Mouse (Mus musculus): Measurements from ENCODE around the gene Habp2.
"Not testable (repeated sequence)": the region's sequence is repeated elsewhere in the genome, so short reads cannot be mapped to it uniquely, and the experiment has no call there.

The Habp2 gene

GRCm38 (mm10) chr19:56296668-56297067 lies 9.7 kb downstream of the Habp2 start:
- DNase-seq (ENCODE audit: low read depth, low spot score), result no peak

GRCm38 (mm10) chr19:56297264-56297663 lies 10.3 kb downstream of the Habp2 start:
- no peak for DNase-seq (ENCODE audit: low read depth, low spot score)

- no peak for DNase-seq (ENCODE audit: low read depth, low spot score)
Measured at GRCm38 (mm10) chr19:56300835-56301234, 13.9 kb downstream of the Habp2 start.

GRCm38 (mm10) chr19:56316531-56316930 lies 29.6 kb downstream of the Habp2 start:
- DNase-seq (ENCODE audit: low read depth, low spot score), result no peak

- DNase-seq (ENCODE audit: low read depth, low spot score), result no peak
Measured at GRCm38 (mm10) chr19:56319219-56319618, 32.3 kb downstream of the Habp2 start.

- no peak for DNase-seq (ENCODE audit: low read depth, low spot score)
Measured at GRCm38 (mm10) chr19:56319629-56320028, 32.7 kb downstream of the Habp2 start.

- peak; percentile 16 for DNase-seq (ENCODE audit: low read depth, low spot score)
Measured at GRCm38 (mm10) chr19:56320186-56320860, 33.4 kb downstream of the Habp2 start.

GRCm38 (mm10) chr19:56321303-56321920 lies 34.5 kb downstream of the Habp2 start:
- no peak for DNase-seq (ENCODE audit: low read depth, low spot score)

- DNase-seq (ENCODE audit: low read depth, low spot score), result no peak
Measured at GRCm38 (mm10) chr19:56325676-56326075, 38.7 kb downstream of the Habp2 start.

GRCm38 (mm10) chr19:56326243-56326855 lies 39.4 kb downstream of the Habp2 start:
- DNase-seq (ENCODE audit: low read depth, low spot score), result no peak

GRCm38 (mm10) chr19:56336321-56336720 lies 49.4 kb downstream of the Habp2 start:
- DNase-seq (ENCODE audit: low read depth, low spot score), result no peak

- DNase-seq (ENCODE audit: low read depth, low spot score), result no peak
Measured at GRCm38 (mm10) chr19:56336826-56337225, 49.9 kb downstream of the Habp2 start.

- DNase-seq (ENCODE audit: low read depth, low spot score), result no peak
Measured at GRCm38 (mm10) chr19:56342006-56342405, 55.1 kb downstream of the Habp2 start.

GRCm38 (mm10) chr19:56343869-56344563 lies 57.1 kb downstream of the Habp2 start:
- no peak for DNase-seq (ENCODE audit: low read depth, low spot score)

GRCm38 (mm10) chr19:56346016-56346415 lies 59.1 kb downstream of the Habp2 start:
- no peak for DNase-seq (ENCODE audit: low read depth, low spot score)

- DNase-seq (ENCODE audit: low read depth, low spot score), result no peak
Measured at GRCm38 (mm10) chr19:56346750-56347149, 59.8 kb downstream of the Habp2 start.

GRCm38 (mm10) chr19:56349295-56349694 lies 62.4 kb downstream of the Habp2 start:
- DNase-seq (ENCODE audit: low read depth, low spot score), result no peak

- DNase-seq (ENCODE audit: low read depth, low spot score), result no peak
Measured at GRCm38 (mm10) chr19:56353689-56354088, 66.8 kb downstream of the Habp2 start.

- DNase-seq (ENCODE audit: low read depth, low spot score), result no peak
Measured at GRCm38 (mm10) chr19:56355201-56355600, 68.3 kb downstream of the Habp2 start.

- DNase-seq (ENCODE audit: low read depth, low spot score), result peak; percentile 54
Measured at GRCm38 (mm10) chr19:56356480-56357373, 69.8 kb downstream of the Habp2 start.

- not testable (repeated sequence) for DNase-seq (ENCODE audit: low read depth, low spot score)
Measured at GRCm38 (mm10) chr19:56357374-56357708, 70.4 kb downstream of the Habp2 start.

Data from WW6 (cell line).